Comparison of ENCODE assay signal across 14 mouse cellular contexts in the genomic region with DNA sequence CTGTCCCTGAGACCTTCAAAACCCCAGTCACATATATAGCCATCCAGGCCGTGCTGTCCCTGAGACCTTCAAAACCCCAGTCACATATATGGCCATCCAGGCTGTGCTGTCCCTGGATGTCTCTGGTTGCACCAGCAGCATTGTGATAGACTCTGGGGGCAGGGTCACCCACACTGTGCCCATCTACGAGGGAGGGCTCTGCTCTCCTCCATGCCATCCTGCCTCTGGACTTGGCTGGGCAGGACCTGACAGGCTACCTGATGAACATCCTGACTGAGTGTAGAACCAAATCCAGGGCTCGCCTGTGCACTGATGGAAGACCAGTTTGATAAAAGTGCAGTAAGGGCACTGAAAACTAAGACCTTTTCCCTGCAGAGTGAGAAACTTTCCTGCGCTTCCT.
DNase-seq lines count a peak whose midpoint lies in the region; ATAC-seq and TF ChIP-seq lines count a peak whose summit lies in the region.
"Had no signal": no experiment of that assay in that cellular context is flagged by ENCODE, and none has a peak within 500 bp of the region (broad histone marks: within the 10 kb centered on the region; RNA-seq: fewer than 3 reads in every experiment).

No protein-coding gene starts in this region.

- no peaks in the 10 kb centered on the region for H3K9me3 ChIP-seq in lung, embryonic 14.5 days (ENCODE audit: low read depth, low read length)
- no peaks in the 10 kb centered on the region for H3K9me3 ChIP-seq in hindbrain, embryonic 13.5 days
- H3K9me3 ChIP-seq in midbrain, embryonic 14.5 days (ENCODE audit: control insufficient read depth, low read length): no peaks in the 10 kb centered on the region

- TF ChIP-seq POLR2A in embryonic fibroblast, embryonic 13.5 days (IDR thresholded peaks at IDR 0.05; ENCODE audit: low read depth, low read length): no peak

- no peaks in the 10 kb centered on the region for H3K27me3 ChIP-seq in lung, embryonic 14.5 days (ENCODE audit: insufficient read depth, low read length)
- H3K27me3 ChIP-seq in hindbrain, embryonic 13.5 days: no peaks in the 10 kb centered on the region
- no peaks in the 10 kb centered on the region for H3K27me3 ChIP-seq in midbrain, embryonic 14.5 days (ENCODE audit: control insufficient read depth, insufficient read depth, low read length)
- H3K27me3 ChIP-seq: heart, embryonic 13.5 days had no signal

- no peak overlapping the region for H3K4me2 ChIP-seq in lung, embryonic 14.5 days
- H3K4me2 ChIP-seq in hindbrain, embryonic 13.5 days: no peak overlapping the region
- H3K4me2 ChIP-seq in midbrain, embryonic 14.5 days (ENCODE audit: low read length): no peak overlapping the region
- H3K4me2 ChIP-seq: heart, embryonic 13.5 days had no signal

- intact Hi-C loops in left cerebral cortex, postnatal 10 days (cut with DNase I): no loop called here

- no peak for TF ChIP-seq CTCF in lung, embryonic 14.5 days (IDR thresholded peaks at IDR 0.05; ENCODE audit: low read depth)
- no peak for TF ChIP-seq CTCF in embryonic fibroblast, embryonic 13.5 days (IDR thresholded peaks at IDR 0.05; ENCODE audit: borderline replicate concordance, insufficient read depth, low read length)

- H3K36me3 ChIP-seq in lung, embryonic 14.5 days (ENCODE audit: insufficient read depth): no peaks in the 10 kb centered on the region
- no peaks in the 10 kb centered on the region for H3K36me3 ChIP-seq in hindbrain, embryonic 13.5 days
- H3K36me3 ChIP-seq in midbrain, embryonic 14.5 days (ENCODE audit: control insufficient read depth, insufficient read depth, low read length): no peaks in the 10 kb centered on the region
- H3K36me3 ChIP-seq: heart, embryonic 13.5 days had no signal

- WGBS in lung, embryonic 14.5 days: 83% methylated on average over 4 of the region's 4 CpGs
- WGBS in hindbrain, embryonic 13.5 days: 74% methylated on average over 4 of the region's 4 CpGs
- WGBS in midbrain, embryonic 14.5 days: 57% methylated on average over 4 of the region's 4 CpGs

- peak overlapping the region; percentile 70; the same call in 1 of the 2 replicates for H3K27ac ChIP-seq in lung, embryonic 14.5 days (ENCODE audit: low read depth)
- peak overlapping the region; percentile 16; the same call in 1 of the 2 replicates for H3K27ac ChIP-seq in embryonic fibroblast, embryonic 13.5 days (ENCODE audit: insufficient read depth, low read length)
- H3K27ac ChIP-seq in hindbrain, embryonic 13.5 days: peak overlapping the region; percentile 79
- peak overlapping the region; percentile 60 for H3K27ac ChIP-seq in midbrain, embryonic 14.5 days (replicated peaks; ENCODE audit: low read depth, low read length)

- no peak for DNase-seq in lung, embryonic 14.5 days
- no peak for DNase-seq in lung, postnatal 36 days
- DNase-seq in midbrain, embryonic 14.5 days: no peak
- DNase-seq in left cerebral cortex, postnatal 10 days (ENCODE audit: extremely low spot score in 1 of 2, low spot score in 2 of 2): no peak
- DNase-seq in thymus, postnatal 36 days: no peak
- DNase-seq: kidney, adult 18-20 months; thymus, adult 2 months had no signal

- no peak overlapping the region for H3K4me3 ChIP-seq in lung, embryonic 14.5 days (ENCODE audit: low read depth, low read length)
- H3K4me3 ChIP-seq in embryonic fibroblast, embryonic 13.5 days (ENCODE audit: insufficient read depth, low read length): no peak overlapping the region
- no peak overlapping the region for H3K4me3 ChIP-seq in hindbrain, embryonic 13.5 days
- H3K4me3 ChIP-seq in midbrain, embryonic 14.5 days (replicated peaks; ENCODE audit: low read depth, low read length): no peak overlapping the region
- H3K4me3 ChIP-seq: erythroblast, embryonic 14.5 days; heart, embryonic 13.5 days; myocyte had no signal

- ATAC-seq in lung, embryonic 14.5 days (ENCODE audit: insufficient read depth): no peak
- ATAC-seq in hindbrain, embryonic 13.5 days (ENCODE audit: low FRiP score): 0 out of 2 replicates have a peak, but pooled peaks have one; percentile 27
- ATAC-seq in midbrain, embryonic 14.5 days (ENCODE audit: low FRiP score, low TSS enrichment): peak; percentile 52; the same call in 1 of the 2 replicates
- ATAC-seq in cerebellum, adult (ENCODE audit: insufficient number of reproducible peaks, low FRiP score, low TSS enrichment): no peak
- ATAC-seq: activated CD4-positive, CD25-positive, alpha-beta regulatory T cell, adult 4 months had no signal

- H3K9ac ChIP-seq in lung, embryonic 14.5 days: no peak overlapping the region
- H3K9ac ChIP-seq in hindbrain, embryonic 13.5 days: no peak overlapping the region
- no peak overlapping the region for H3K9ac ChIP-seq in midbrain, embryonic 14.5 days (replicated peaks; ENCODE audit: low read length)

- peaks cover 16% of the 10 kb centered on the region for H3K4me1 ChIP-seq in lung, embryonic 14.5 days (ENCODE audit: insufficient read depth)
- 0 out of 2 replicates have a peak, but pooled peaks cover 3% of the 10 kb centered on the region for H3K4me1 ChIP-seq in embryonic fibroblast, embryonic 13.5 days (ENCODE audit: control insufficient read depth, insufficient read depth, low read length)
- peaks cover 24% of the 10 kb centered on the region for H3K4me1 ChIP-seq in hindbrain, embryonic 13.5 days (replicated peaks)
- H3K4me1 ChIP-seq in midbrain, embryonic 14.5 days (ENCODE audit: control insufficient read depth, insufficient read depth, low read length): peaks cover 12% of the 10 kb centered on the region

Comparison
In these comparisons a context has a peak if more than half of its experiments do, and no peak if none do; other contexts are left out.
1. ATAC-seq: peak in hindbrain, embryonic 13.5 days (single experiment) and midbrain, embryonic 14.5 days (single experiment); none in lung, embryonic 14.5 days (single experiment) and cerebellum, adult (single experiment).
2. H3K27ac ChIP-seq: peak in every context shown above with its lines; median percentile 79 in hindbrain, embryonic 13.5 days; 70 in lung, embryonic 14.5 days; 60 in midbrain, embryonic 14.5 days; 16 in embryonic fibroblast, embryonic 13.5 days.